Mouse (Mus musculus): ENCODE data around the gene Kng1.
"Not testable (repeated sequence)": the region's sequence is repeated elsewhere in the genome, so short reads cannot be mapped to it uniquely, and the experiment has no call there.

Gene Kng1

GRCm38 (mm10) chr16:23057668-23058447 is at the start of gene Kng1:
Kng1 (plus strand) TSS chr16:23057865.
- DNase-seq (ENCODE audit: low spot score in 2 of 2), result not testable (repeated sequence)

GRCm38 (mm10) chr16:23013786-23014185 is 43.9 kb upstream of the Kng1 start:
- DNase-seq (ENCODE audit: low spot score in 2 of 2), result not testable (repeated sequence)

- DNase-seq (ENCODE audit: low spot score in 2 of 2), result not testable (repeated sequence)
These were observed 43.0 kb upstream of the Kng1 start for GRCm38 (mm10) chr16:23014645-23015044.

GRCm38 (mm10) chr16:23020571-23020970 is 37.1 kb upstream of the Kng1 start:
- not testable (repeated sequence) for DNase-seq (ENCODE audit: low spot score in 2 of 2)

GRCm38 (mm10) chr16:23025111-23025510 is 32.6 kb upstream of the Kng1 start:
- DNase-seq (ENCODE audit: low spot score in 2 of 2), result no peak

GRCm38 (mm10) chr16:23026582-23026981 is 31.1 kb upstream of the Kng1 start:
- no peak for DNase-seq (ENCODE audit: low spot score in 2 of 2)

GRCm38 (mm10) chr16:23027341-23027740 is 30.3 kb upstream of the Kng1 start:
- not testable (repeated sequence) for DNase-seq (ENCODE audit: low spot score in 2 of 2)

GRCm38 (mm10) chr16:23028966-23029600 is 28.6 kb upstream of the Kng1 start, which contains the start of gene Kng2:
Kng2 (minus strand) TSS chr16:23029482.
- not testable (repeated sequence) for DNase-seq (ENCODE audit: low spot score in 2 of 2)

- DNase-seq (ENCODE audit: low spot score in 2 of 2), result no peak
These were observed 26.8 kb upstream of the Kng1 start for GRCm38 (mm10) chr16:23030673-23031435.

- no peak for DNase-seq (ENCODE audit: low spot score in 2 of 2)
These were observed 24.0 kb upstream of the Kng1 start for GRCm38 (mm10) chr16:23033673-23034072.

- no peak for DNase-seq (ENCODE audit: low spot score in 2 of 2)
These were observed 19.9 kb upstream of the Kng1 start for GRCm38 (mm10) chr16:23037744-23038143.

- DNase-seq (ENCODE audit: low spot score in 2 of 2), result no peak
These were observed 18.4 kb upstream of the Kng1 start for GRCm38 (mm10) chr16:23039281-23039680.

GRCm38 (mm10) chr16:23040876-23041275 is 16.8 kb upstream of the Kng1 start:
- DNase-seq (ENCODE audit: low spot score in 2 of 2), result no peak

- no peak for DNase-seq (ENCODE audit: low spot score in 2 of 2)
These were observed 11.3 kb upstream of the Kng1 start for GRCm38 (mm10) chr16:23046319-23046718.

- not testable (repeated sequence) for DNase-seq (ENCODE audit: low spot score in 2 of 2)
These were observed 2.0 kb downstream of the Kng1 start for GRCm38 (mm10) chr16:23059630-23060029.

GRCm38 (mm10) chr16:23060781-23061325 is 3.2 kb downstream of the Kng1 start:
- DNase-seq (ENCODE audit: low spot score in 2 of 2), result not testable (repeated sequence)

GRCm38 (mm10) chr16:23077516-23077915 is 19.9 kb downstream of the Kng1 start:
- DNase-seq (ENCODE audit: low spot score in 2 of 2), result not testable (repeated sequence)

- DNase-seq (ENCODE audit: low spot score in 2 of 2), result not testable (repeated sequence)
These were observed 29.5 kb downstream of the Kng1 start for GRCm38 (mm10) chr16:23087159-23087558.

GRCm38 (mm10) chr16:23087712-23088111 is 30.0 kb downstream of the Kng1 start:
- DNase-seq (ENCODE audit: low spot score in 2 of 2), result not testable (repeated sequence)

- not testable (repeated sequence) for DNase-seq (ENCODE audit: low spot score in 2 of 2)
These were observed 30.8 kb downstream of the Kng1 start for GRCm38 (mm10) chr16:23088491-23088890.

- DNase-seq (ENCODE audit: low spot score in 2 of 2), result not testable (repeated sequence)
These were observed 33.7 kb downstream of the Kng1 start for GRCm38 (mm10) chr16:23091345-23091744.
